13 mouse cellular contexts compared by ENCODE assay signal in genomic region chr10:20005491-20005952, GRCm38 (mm10).
DNase-seq lines count a peak whose midpoint lies in the region; ATAC-seq and TF ChIP-seq lines count a peak whose summit lies in the region.
"Had no signal": no experiment of that assay in that cellular context is flagged by ENCODE, and none has a peak within 500 bp of the region (broad histone marks: within the 10 kb centered on the region; RNA-seq: fewer than 3 reads in every experiment).

No protein-coding gene starts in this region.

- TF ChIP-seq POLR2A in lung, adult 2 months (IDR thresholded peaks at IDR 0.05; ENCODE audit: borderline replicate concordance, extremely low read depth, low read depth, low read length) = no peak
- no peak for TF ChIP-seq POLR2A in small intestine, adult 2 months (IDR thresholded peaks at IDR 0.05; ENCODE audit: low read depth, low read length)

- H3K27me3 ChIP-seq in small intestine, adult 2 months (ENCODE audit: control insufficient read depth, insufficient read depth, low read length) = no peaks in the 10 kb centered on the region
- no peaks in the 10 kb centered on the region for H3K27me3 ChIP-seq in intestine, postnatal 0 days (replicated peaks; ENCODE audit: control insufficient read depth, insufficient read depth, low read length)
- H3K27me3 ChIP-seq: embryonic facial prominence, embryonic 12.5 days; forebrain, embryonic 13.5 days had no signal

- no peaks in the 10 kb centered on the region for H3K9me3 ChIP-seq in intestine, postnatal 0 days (ENCODE audit: control insufficient read depth)
- H3K9me3 ChIP-seq: embryonic facial prominence, embryonic 12.5 days; forebrain, embryonic 13.5 days; G1E had no signal

- peaks cover 9% of the 10 kb centered on the region for H3K4me1 ChIP-seq in lung, adult 2 months (ENCODE audit: control insufficient read depth, insufficient read depth, low read length)
- no peaks in the 10 kb centered on the region for H3K4me1 ChIP-seq in small intestine, adult 2 months (ENCODE audit: control insufficient read depth, insufficient read depth, insufficient read length, low read length)
- no peaks in the 10 kb centered on the region for H3K4me1 ChIP-seq in intestine, postnatal 0 days (replicated peaks; ENCODE audit: control insufficient read depth, insufficient read depth, low read length)

- ATAC-seq in granulocyte monocyte progenitor cell, adult 5-6 weeks (replicated peaks; ENCODE audit: poor library complexity, severe bottlenecking) = peak; percentile 65
- ATAC-seq in intestine, postnatal 0 days = no peak
- ATAC-seq: forebrain, embryonic 13.5 days had no signal

- 28% methylated on average over 6 of the region's 6 CpGs for WGBS in lung, adult 2 months
- 16% methylated on average over 6 of the region's 6 CpGs for WGBS in small intestine, adult 2 months
- 86% methylated on average over 6 of the region's 6 CpGs for WGBS in intestine, postnatal 0 days

- H3K9ac ChIP-seq in intestine, postnatal 0 days (ENCODE audit: low read depth, low read length) = no peak overlapping the region
- H3K9ac ChIP-seq: embryonic facial prominence, embryonic 12.5 days; forebrain, embryonic 13.5 days; liver, embryonic 14.5 days had no signal

- peaks cover 2% of the 10 kb centered on the region; the same call in 1 of the 2 replicates for H3K36me3 ChIP-seq in small intestine, adult 2 months (ENCODE audit: control insufficient read depth, insufficient read depth, low read length)
- H3K36me3 ChIP-seq in intestine, postnatal 0 days (ENCODE audit: control insufficient read depth, insufficient read depth) = no peaks in the 10 kb centered on the region
- H3K36me3 ChIP-seq: embryonic facial prominence, embryonic 12.5 days; G1E had no signal

- TF ChIP-seq CTCF in lung, adult 2 months (IDR thresholded peaks at IDR 0.05; ENCODE audit: insufficient read depth, low read length) = no peak
- TF ChIP-seq CTCF in small intestine, adult 2 months (IDR thresholded peaks at IDR 0.05; ENCODE audit: extremely low read depth, insufficient read length, insufficient replicate concordance, low read depth, low read length) = no peak
- TF ChIP-seq CTCF in intestine, postnatal 0 days (IDR thresholded peaks at IDR 0.05; ENCODE audit: low read depth) = no peak

- DNase-seq in lung, adult 2 months = no peak
- DNase-seq in lung, postnatal 4 days = no peak
- peak; percentile 27 for DNase-seq in Muller cell, postnatal 12 days (ENCODE audit: inconsistent ontology term)
- DNase-seq in cerebellum, adult 8-10 months = no peak
- DNase-seq: gastrocnemius, postnatal 10 days; kidney, adult 11 months had no signal

- H3K27ac ChIP-seq in small intestine, adult 2 months (ENCODE audit: insufficient read depth, low read depth, low read length) = no peak overlapping the region
- no peak overlapping the region for H3K27ac ChIP-seq in intestine, postnatal 0 days (ENCODE audit: low read depth, low read length)
- H3K27ac ChIP-seq: embryonic facial prominence, embryonic 12.5 days; forebrain, embryonic 13.5 days; liver, embryonic 14.5 days had no signal

- H3K4me3 ChIP-seq in lung, adult 2 months (replicated peaks; ENCODE audit: extremely low read depth, low read depth, low read length) = peak overlapping the region; percentile 8
- H3K4me3 ChIP-seq in small intestine, adult 2 months (ENCODE audit: low read depth, low read length) = 0 out of 2 replicates have a peak overlapping the region, but pooled peaks have one; percentile 12
- H3K4me3 ChIP-seq in intestine, postnatal 0 days (ENCODE audit: low read depth, low read length) = no peak overlapping the region
- H3K4me3 ChIP-seq: embryonic facial prominence, embryonic 12.5 days; forebrain, embryonic 13.5 days had no signal

- no peak overlapping the region for H3K4me2 ChIP-seq in intestine, postnatal 0 days (replicated peaks; ENCODE audit: low read depth)
- H3K4me2 ChIP-seq: embryonic facial prominence, embryonic 12.5 days; forebrain, embryonic 13.5 days had no signal
